Mouse (Mus musculus) adrenal gland, adult 18-20 months (tissue): Measurements from ENCODE around the gene Zhx3. TPM values are rescaled to one million over a fixed set of nuclear protein-coding genes. Genes with fewer than 3 reads are reported as not detected.

ENCODE experiments used
- DNase-seq, 2 experiments: peaks; one replicate each; pipeline ENCODE4 v3.0.0; 2021 to 2022; ENCODE audit warnings: low spot score in 2 of 2
- long read RNA-seq, 2 experiments: library from polyadenylated mRNA; stranded (forward); transcript quantifications; one replicate each; pipeline ENCODE4 v2.0.0; 2021
- total RNA-seq, 2 experiments: library from RNA; stranded (reverse); gene quantifications; 1 replicate in 1 of 2; 2 replicates in 1 of 2; pipeline ENCODE4 v1.2.3; 2021

Zhx3 gene
- 10 to 100 TPM; 50.5 to 91.1 TPM for total RNA-seq
- long read RNA-seq, experiment 1, full-length matches to known transcripts = 2 of 7 reads
- long read RNA-seq, experiment 1, partial matches to known transcripts = 1 of 7 reads
- long read RNA-seq, experiment 1, other reads (novel, unspliced or antisense) = 4 of 7 reads
- long read RNA-seq, experiment 2, partial matches to known transcripts = 4 of 20 reads
- long read RNA-seq, experiment 2, other reads (novel, unspliced or antisense) = 15 of 20 reads

DNA sequence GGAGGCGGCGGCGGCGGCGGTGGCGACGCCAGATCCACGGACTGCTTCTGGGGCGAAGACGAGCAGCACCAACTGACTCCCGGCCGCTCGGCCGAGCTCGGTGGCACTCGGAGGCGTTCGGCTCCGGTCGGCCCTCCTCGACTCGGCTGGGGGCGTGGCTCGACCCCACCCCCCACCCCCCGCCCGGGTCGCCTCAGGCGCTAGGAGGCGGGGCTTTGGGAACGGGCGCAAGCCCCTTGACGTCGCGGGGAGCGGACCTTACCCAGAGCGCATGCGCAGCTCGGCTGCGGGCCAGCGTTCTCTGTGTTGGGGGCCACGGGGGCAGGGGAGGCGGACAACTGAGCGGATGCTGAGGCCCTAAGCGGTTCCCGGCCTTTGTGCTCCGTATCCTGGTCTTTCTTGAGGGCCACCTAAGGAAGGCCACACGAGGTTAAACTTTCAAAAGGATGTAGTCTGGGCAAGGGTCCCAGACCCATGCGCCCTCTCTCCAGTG, at the start of gene Zhx3:
Gene Zhx3 (minus strand): TSS at position 109 of the 493 bp plus-strand sequence.
- peak; percentile 90 to 93 for DNase-seq

DNA sequence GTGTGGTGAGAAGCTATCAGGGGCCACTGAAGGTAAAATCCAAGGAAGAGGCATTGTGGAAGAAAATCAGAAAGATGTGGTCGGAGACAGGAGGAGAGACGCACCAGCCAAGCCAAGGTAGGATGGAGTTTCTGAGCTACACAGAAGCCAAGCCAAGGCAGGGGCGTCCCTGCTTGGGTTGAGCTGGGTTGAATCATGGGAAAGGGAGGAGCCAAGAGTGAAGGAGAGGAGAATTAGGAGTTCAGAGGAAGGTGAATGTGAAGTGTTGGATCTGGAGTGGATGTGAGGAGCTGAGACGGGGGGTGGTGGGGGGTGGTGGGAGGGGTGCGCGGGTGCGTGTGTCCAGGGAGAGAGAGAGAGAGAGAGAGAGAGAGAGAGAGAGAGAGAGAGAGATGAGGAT, 48.5 kb upstream of the Zhx3 start:
- DNase-seq = no peak

DNA sequence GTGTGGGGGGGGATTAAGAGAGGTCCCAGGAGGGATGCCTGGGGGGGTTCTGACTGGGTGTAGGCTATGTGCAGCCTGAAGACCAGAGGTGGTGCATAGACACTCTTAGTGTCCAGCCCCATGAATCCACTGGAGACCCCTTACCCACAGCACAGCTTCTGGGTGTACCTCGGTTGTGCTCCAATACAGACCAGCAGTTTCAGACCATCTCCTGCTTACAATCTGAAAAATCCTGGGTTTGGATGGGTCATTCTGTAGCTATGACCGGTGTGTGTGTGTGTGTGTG, 46.1 kb upstream of the Zhx3 start:
- no peak for DNase-seq

DNA sequence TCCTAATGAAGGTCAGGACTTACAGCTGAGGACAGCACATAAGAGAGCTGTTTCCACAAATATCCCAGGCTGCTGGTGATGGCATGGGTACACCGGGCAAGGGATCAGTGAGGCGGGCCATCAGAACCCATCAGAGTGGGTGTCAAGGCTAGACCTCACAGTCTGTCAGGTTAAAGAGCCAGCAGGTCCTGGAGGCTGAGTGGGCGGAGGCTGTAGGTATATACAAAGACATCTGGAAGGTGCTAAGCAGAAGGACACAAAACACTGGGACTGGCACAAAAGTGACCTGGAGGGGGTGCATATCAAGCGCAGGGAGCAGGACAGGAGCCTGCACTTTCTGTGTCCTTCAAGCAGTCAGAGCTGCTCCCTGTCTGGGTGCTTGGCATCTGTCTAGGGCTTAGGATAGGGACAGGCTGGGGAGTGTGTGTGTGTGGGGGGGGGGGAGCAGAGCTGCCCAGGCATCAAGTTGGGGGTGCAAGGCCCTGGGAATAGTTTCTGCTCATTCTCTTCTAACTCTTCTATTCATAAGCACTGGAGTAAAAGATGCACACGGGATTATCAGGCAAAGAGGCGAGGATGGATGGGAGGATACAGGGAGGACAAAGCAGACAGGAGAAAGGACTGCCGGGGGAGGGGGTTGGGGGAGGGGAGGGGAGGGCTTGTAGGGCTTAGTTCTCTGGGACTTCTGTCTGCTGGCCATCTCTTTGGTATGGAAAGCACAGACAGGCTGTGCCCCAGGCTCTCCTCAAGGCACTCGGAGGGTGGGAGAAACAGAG, 45.5 kb upstream of the Zhx3 start:
- DNase-seq = no peak

DNA sequence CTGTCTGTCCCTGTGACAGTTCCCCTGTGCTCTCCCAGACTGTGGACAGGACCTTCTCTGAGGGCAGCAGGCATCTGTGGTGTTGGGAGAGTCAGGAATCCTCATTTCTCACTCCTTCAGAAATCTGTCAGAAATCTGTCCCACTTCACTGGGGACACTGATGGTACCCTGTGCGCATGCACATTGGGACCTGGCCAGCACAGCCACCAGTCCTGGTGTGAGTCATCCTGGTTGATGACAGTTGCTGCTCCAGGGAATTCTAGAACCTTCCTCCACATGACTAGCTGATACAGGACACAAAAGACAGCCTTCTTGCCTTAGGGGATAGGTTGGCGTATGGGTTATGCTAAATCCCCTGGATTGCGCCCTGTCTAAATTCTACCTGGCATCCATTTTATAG, 44.5 kb upstream of the Zhx3 start:
- no peak for DNase-seq

DNA sequence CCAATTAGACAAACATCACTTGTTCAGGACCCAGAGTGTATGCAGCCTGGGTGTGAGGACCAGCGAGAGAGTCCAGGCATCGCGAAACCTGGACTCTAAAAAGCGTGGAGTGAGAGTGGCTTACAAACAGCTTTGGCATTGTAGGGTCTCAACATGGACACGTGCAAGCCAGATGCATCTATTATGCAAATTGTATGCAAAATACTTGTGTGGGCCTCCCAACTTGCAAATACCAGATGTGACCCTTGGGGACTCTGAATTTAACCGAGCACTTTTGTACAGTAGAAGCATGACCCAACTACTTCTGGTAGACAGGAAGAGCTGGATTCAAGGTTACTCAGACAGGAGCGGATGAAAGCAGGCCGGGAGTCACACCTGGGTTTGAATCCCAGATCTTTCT, 43.9 kb upstream of the Zhx3 start:
- DNase-seq = no peak

DNA sequence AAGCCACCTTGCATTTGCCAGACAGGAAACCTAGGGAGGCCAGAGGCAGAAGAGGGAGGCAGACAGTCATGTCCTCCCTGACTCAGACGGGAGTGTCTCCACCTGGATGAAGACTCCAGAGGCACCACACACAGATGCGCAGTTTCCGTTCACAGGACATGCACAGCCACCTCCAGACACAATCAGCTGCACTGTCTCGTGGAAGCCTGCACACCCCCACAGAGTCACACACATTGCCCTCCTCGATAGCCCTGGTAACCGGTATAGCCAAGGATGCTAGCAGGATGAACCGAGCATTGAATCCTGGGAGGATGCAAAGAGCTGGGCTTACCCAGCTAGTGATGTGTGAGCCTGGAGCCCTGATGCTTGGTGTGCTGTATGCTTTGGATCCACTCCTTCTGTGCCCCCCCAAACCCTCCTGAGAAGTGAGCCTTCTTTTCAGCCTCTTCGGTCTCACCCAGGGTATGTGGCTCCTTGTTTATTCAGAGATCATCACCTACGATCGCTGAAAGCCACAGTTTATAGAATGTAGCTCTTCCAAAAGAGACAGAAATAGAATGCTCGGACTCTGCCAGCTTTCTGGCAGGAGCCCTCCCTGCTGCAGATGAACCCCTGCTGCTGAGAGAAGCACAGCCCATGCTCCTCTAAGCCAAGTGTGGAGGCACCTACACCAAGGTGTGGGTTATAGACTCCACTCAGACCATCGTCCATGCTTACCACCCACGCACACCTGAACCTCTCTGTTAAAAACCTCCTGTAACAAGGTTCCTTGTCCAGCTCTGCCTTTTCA, 43.2 kb upstream of the Zhx3 start:
- DNase-seq = no peak

DNA sequence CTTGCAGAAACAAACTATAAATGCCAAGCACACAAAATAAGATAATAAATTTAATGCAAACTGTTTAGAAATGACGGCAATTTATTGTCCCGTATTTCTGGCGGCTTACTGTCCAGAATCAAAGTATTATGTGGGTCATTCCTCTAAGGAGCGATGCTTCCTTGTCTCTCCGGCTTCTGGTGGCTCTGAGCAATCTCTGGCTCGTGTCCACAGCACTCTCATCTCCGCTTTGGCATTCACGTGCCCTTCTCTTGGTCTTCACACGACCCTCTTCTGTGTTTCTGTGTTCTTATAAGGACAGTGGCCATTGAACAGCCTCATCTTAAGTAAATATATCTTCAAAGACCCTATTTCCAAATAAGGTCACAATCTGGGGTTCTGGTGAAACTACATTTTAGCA, 41.9 kb upstream of the Zhx3 start:
- DNase-seq = no peak

DNA sequence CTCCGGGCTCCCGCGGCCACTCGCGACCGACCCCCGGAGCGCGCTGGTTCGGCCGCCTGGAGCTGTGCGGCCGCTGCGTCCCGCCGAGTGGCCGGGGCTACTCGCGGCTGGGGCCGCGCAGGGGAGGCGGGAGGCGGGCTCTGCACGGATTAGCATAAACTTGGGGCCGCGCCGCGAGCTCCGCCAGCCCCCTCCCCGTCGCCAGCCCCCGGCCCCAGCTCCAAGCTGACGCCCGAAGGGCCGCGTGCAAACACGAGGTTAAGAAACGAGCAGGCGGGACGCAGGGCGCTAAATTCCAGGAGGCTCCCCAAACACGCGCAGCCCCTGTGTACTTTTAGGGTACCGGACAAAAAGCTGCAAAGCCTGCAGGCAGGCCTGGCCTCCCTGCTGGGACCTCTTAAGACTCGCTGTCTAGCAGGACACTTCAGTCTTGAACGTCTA, 39.5 kb upstream of the Zhx3 start, which contains the start of gene Emilin3:
Gene Emilin3 (minus strand): TSS at position 98 of the 441 bp plus-strand sequence.
- DNase-seq = no peak

DNA sequence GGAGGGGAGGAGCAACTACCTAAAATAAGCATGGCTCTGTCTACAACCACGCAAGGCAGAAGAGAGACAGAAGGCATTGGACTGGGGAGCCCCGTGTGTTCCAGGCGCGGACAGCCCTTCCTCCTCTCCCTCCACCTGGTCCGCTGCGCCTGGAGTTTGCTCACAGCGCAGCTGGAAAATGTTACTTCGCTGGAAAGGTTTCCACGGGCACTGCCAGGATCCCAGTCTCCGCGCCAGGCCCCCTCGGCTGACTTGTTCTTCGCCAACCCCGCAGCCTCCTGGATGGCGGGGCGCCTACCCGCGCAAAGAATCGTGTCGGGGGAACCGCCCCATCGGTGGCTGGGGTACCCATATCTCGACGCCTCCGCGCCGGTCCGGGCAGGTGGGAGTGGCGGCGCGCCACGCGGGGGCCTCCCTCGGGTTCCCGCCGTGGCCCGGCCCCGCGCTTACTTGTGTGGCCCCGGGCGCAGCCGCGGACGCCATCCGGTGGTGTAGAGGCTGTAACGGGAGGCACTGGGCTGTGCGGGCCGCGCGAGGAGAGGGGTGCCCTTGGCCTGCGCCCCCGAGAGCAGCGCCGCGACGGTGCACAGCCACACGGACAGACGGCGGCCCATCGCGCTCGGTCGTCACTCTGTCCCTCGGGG, 38.9 kb upstream of the Zhx3 start:
- no peak for DNase-seq

DNA sequence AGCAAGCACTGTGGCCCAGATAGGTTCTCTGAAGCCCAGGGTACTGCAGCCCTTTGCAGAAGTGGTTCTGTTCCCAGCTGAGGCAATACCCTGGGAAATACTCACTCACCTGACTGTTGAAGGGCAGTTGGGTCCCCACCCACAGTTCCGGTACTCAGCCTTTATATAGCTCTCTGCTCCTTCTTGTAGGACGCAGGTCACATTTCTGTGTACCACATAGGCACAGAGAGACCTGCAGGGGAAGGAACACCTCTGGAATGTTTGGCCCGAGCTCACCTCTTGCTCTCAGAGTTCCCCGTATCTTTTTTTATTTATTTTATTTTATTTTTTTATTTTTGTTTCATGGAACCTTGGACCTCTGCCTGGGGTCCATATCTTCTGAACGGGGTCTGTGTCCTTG, 37.8 kb upstream of the Zhx3 start:
- no peak for DNase-seq

DNA sequence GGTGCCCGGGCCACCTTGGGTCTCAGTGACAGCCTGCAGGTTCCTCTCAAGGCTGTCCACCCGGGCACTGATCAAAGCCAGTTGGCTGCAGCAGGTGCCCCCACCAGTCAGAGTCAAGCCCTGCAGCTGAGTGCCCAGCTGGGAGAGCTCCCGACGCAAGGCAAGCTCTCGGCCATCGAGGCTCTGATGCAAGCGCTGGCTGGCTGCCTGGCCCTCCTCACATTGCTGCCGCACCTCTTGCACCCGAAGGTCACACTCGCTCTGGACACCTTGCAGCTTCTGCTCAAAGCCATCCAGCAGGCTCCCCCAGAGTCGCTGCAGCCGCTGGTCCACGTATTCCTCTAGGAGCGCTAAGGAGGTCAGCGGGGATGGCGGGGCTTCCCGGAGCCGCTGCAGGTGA, 35.8 kb upstream of the Zhx3 start:
- DNase-seq = no peak

DNA sequence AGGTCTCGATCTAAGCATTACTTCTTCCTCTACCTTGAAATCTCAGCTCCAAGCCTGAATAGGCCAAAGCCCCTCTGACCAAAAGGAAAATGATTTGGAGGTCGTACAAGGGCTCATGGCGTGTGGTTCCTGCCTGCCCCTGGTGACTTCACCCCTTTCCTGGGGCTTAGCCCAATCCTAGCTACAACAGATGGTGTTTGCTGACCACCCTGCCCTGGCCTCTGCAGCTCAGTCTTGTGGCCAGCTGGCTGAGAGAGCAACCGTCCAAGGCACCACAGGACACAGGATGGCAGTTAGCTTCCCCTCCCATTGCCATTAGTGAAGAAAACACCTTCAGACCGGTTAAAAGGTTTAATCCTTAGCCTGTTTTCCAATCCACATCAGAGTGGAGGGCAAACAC, 33.3 kb upstream of the Zhx3 start:
- DNase-seq = no peak

DNA sequence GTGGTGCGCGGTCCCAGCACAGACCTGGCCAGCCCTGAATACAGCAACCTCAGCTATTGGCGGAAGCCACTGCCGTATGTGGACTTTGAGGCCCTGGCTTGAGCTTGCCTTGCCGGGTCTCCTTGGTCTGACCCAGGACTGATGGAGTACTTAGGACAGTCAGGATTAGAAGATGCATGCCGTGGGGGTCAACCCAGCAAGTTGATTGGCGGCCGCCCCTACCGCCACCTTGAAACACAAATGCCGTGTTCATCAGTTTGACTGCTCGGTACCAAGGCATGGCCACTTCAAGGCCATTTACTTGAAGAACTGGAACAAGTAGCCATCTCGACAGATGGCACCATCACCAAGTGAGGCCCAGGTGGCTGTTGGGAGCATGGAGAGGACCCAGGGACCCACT, 32.5 kb upstream of the Zhx3 start:
- DNase-seq = no peak

DNA sequence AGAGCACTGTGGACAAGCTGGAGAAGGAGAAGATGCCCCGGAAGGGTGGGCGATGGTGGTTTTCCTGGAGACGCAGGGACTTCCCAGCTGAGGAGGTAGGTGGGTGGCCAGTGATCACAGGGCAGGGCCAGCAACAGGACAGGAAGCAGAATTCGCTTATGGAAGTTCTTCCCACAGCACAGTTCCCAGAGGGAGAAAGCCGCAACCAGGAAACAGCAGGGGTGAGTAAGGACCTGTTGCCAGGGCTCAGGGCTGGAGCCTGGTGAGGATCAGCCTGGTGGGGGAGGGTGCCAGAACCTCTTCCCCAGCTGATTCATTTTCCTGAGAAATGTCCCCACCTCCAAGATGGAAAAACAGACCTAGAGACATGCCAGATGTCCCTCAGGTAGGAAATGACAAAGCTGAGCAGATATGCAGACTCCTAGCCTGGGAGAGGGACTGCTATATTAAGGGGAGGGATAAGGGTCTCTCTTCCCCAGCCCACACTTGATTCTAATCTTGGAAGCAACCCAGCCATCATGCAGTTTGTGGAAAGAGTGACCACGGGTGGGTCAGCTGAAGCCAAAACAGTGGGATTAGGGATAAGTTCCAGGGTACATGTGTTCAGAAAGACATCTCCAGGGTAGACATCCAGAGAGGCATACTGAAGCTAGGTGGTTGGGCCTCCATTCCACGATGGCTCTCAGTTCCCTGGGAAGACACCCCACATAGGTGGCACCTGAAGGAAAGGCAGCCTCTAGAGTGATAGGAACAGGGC, 29.0 kb upstream of the Zhx3 start:
- no peak for DNase-seq

DNA sequence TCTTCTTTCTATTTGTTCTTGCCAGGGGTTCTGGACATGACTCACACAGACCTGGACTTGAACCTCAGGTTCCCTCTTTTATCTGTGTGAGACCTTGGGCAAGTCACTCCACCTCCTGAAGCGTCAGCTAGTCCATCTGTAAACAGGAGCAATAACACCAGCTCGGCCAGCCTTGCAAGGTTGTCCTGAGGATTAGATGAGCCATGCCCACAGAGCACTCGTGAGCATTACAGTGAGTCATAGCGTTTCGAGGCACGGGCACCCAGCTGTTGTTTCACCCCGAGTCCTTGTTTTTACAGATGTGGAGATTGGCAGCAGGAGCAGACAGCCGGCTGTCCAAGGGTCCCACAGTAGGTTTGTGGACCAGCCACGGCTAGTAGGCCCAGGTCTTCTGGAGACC, 18.9 kb upstream of the Zhx3 start:
- no peak for DNase-seq

DNA sequence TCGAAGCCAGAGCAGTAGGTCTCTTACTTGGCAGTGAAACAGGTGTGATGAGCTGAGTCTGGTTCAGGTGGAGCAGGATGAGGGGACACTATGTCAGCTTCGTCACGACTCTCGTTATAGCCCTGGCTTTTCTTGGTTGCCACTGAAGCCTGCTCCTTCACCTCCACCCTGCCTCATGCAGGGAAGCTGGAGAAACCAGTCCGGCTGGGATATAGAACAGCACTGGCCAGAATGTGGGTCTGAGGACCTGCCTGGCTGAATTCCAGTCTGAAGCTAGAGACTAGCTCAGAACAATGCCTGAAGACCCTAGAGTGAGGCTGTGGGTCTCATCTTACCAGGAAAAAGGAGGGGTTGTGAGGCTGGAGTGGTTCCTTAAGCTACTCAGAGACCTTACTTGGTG, 18.2 kb upstream of the Zhx3 start:
- DNase-seq = no peak

DNA sequence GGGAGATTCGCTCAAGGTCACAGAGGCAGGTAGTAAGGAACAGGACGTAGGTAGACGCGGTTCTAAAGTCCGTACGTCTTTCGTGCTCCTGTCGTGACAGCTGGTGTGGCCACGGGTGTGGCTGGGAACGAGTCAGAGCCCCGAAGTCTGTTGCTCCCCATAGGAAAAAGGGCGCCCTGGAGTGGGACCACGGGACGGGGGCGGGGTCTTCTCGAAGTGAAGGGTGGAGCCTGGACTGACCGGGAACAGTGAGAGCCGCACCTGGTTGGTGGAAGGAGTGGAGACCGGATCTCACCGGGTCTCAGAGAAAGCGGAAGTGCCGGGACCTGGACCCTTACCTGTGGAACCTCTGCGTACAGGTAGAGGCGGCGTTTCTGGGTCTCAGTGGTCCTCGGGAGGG, 15.1 kb upstream of the Zhx3 start:
- no peak for DNase-seq

DNA sequence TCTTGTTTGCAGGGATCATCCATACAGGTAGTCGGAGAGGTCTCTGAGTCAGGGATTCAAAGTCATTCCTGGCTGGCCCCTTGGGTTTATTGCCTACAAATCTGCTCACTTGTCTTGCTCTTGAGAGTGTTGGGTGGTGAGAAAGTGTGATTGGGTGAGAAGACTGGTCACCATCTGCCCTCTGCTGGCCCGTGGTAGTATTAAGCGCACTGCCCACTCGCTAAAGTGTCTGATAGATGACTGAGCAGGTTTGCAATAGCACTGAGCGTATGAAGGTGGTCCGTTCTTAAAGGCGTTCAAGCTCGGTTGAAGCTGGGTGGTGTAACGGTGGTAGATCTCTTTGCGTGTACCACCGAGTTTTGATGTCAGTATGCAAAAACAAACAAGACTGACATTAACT, 14.5 kb upstream of the Zhx3 start:
- peak; percentile 77 for DNase-seq

DNA sequence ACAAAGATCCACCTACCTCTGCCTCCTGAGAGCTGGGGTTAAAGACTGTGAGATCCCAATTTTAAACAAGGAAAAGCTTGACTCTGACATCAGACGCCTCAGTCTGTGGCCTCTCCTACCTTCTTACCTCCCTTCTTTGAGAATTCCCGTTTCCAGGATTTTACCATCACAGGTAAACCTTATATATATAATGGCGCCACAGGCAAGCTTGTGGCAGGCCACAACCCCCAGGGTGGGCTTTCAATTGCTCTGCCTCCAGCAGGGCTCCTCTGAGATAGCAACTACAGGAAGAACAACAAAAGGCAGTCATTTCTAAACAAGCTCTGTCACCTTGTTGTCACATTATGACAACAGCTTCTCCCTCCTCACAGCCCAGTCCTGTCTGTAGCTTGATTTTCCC, 13.4 kb upstream of the Zhx3 start:
- DNase-seq = no peak

DNA sequence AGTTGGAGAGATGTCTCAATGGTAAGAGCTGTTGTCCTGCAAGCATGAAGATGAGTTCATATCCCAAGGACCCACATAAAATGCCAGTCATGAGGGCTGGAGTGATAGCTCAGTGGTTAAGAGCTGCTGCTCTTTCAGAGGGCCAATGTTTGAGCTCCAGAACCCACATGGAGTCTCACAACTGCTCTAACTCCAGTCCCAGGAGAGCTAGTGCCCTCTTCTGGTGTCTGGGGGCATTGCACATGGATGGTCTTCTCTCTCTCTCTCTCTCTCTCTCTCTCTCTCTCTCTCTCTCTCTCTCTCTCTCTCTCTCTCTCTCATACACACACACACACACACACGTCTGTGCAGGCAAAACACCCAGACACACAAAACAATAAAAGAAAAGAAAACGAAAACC, 12.0 kb upstream of the Zhx3 start:
- DNase-seq = peak; percentile 51 to 56
